Mouse (Mus musculus): ENCODE data around the gene Neurod2. TPM values are rescaled to one million over a fixed set of nuclear protein-coding genes. Genes with fewer than 3 reads are reported as not detected.

Gene Neurod2
- polyA plus RNA-seq, 1 experiment from 2014 or later = not detected

DNA sequence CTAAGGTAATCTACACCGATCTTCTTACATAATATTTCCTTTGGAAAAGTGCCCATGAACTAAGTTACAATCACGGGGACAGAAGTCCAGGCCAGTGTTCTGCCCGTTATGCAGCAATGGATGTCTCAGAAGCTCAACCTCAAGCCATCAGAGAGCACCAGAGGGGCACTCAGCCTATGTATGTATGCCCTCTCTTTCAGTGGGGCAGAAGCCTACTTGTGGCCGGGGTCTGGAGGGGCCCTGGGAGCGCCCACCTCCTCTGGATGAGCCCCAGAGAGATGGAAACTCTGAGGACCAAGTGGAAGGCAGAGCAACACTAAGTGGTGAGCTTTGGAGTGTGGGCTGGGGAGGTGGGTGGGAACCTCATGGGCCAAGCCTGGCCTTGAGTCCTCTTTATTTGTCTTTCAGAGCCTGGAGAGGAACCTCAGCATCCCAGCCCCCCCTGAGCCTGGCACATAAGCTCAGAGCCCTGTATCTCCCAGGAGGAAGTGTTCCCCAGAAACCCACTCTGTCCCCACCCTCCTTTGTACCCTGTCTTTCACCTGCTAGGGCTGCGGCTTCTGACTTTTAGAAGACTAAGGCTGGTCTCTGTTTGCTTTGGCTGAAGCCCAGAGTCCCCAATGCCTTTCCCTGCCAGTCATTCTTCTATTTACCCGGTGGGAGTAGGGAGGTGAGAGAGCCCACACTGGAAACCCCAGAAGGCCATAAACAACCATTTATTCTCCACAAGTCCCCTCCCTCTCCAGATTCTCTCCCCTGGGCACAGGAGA is 27.4 kb upstream of the Neurod2 start:
- Histone ChIP-seq H3K4me3 (ENCODE audit: low read length) (no peak overlapping the region), H3K4me2 (replicated peaks; ENCODE audit: low read depth, low read length) (peak overlapping the region; percentile 69), H3K9ac (ENCODE audit: low read depth, low read length) (no peak overlapping the region), H3K27ac (ENCODE audit: low read depth, low read length) (peak overlapping the region; percentile 88; the same call in 1 of the 2 replicates), H3K9me3 (ENCODE audit: control insufficient read depth, low read length) (no peaks in the 10 kb centered on the region), H3K36me3 (ENCODE audit: control insufficient read depth, insufficient read depth, low read length) (no peaks in the 10 kb centered on the region), H3K4me1 (ENCODE audit: control insufficient read depth, insufficient read depth, low read length) (peaks cover 25% of the 10 kb centered on the region), H3K27me3 (ENCODE audit: control insufficient read depth, insufficient read depth, low read length) (peaks cover 10% of the 10 kb centered on the region)
- WGBS = 59% methylated on average over 7 of the region's 7 CpGs
- ATAC-seq (ENCODE audit: low FRiP score, low TSS enrichment) = no peak

- Histone ChIP-seq H3K9me3 (ENCODE audit: control insufficient read depth, low read length) (no peaks in the 10 kb centered on the region), H3K9ac (ENCODE audit: low read depth, low read length) (no peak overlapping the region), H3K36me3 (ENCODE audit: control insufficient read depth, insufficient read depth, low read length) (no peaks in the 10 kb centered on the region), H3K27me3 (ENCODE audit: control insufficient read depth, insufficient read depth, low read length) (peaks cover 20% of the 10 kb centered on the region), H3K4me3 (ENCODE audit: low read length) (no peak overlapping the region), H3K27ac (ENCODE audit: low read depth, low read length) (no peak overlapping the region), H3K4me2 (replicated peaks; ENCODE audit: low read depth, low read length) (no peak overlapping the region), H3K4me1 (ENCODE audit: control insufficient read depth, insufficient read depth, low read length) (peaks cover 19% of the 10 kb centered on the region)
- no peak for ATAC-seq (ENCODE audit: low FRiP score, low TSS enrichment)
- 5% methylated on average over 6 of the region's 6 CpGs for WGBS
Measured at GRCm38 (mm10) chr11:98355732-98356299, 26.4 kb upstream of the Neurod2 start.

DNA sequence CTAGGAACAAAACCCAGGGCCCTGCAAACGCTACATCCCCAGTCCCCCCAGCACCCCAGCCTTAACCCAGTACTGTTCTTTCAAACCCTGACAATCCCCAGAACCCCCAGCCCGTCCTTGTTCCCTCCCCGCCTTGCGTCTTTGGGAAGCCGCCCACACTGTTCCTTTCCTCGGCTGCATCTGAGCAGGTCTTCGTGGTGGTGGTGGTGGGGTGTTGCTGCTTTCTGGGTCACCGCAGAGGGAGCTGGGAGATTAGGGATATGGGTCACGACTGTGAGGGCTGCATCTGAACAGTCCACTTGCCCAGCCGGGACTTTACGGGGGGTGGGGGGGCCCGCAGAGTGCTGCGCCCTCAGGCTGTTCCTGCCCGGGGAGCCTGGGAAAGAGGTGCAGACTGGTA is 25.0 kb upstream of the Neurod2 start:
- H3K27me3 ChIP-seq (ENCODE audit: control insufficient read depth, insufficient read depth, low read length) = peaks cover 33% of the 10 kb centered on the region
- no peak overlapping the region for H3K4me3 ChIP-seq (ENCODE audit: low read length)
- no peaks in the 10 kb centered on the region for H3K36me3 ChIP-seq (ENCODE audit: control insufficient read depth, insufficient read depth, low read length)
- ATAC-seq (ENCODE audit: low FRiP score, low TSS enrichment) = no peak
- H3K27ac ChIP-seq (ENCODE audit: low read depth, low read length) = no peak overlapping the region
- 64% methylated on average over 14 of the region's 14 CpGs for WGBS
- peaks cover 15% of the 10 kb centered on the region for H3K4me1 ChIP-seq (ENCODE audit: control insufficient read depth, insufficient read depth, low read length)
- no peak overlapping the region for H3K4me2 ChIP-seq (replicated peaks; ENCODE audit: low read depth, low read length)
- no peaks in the 10 kb centered on the region for H3K9me3 ChIP-seq (ENCODE audit: control insufficient read depth, low read length)
- H3K9ac ChIP-seq (ENCODE audit: low read depth, low read length) = no peak overlapping the region

DNA sequence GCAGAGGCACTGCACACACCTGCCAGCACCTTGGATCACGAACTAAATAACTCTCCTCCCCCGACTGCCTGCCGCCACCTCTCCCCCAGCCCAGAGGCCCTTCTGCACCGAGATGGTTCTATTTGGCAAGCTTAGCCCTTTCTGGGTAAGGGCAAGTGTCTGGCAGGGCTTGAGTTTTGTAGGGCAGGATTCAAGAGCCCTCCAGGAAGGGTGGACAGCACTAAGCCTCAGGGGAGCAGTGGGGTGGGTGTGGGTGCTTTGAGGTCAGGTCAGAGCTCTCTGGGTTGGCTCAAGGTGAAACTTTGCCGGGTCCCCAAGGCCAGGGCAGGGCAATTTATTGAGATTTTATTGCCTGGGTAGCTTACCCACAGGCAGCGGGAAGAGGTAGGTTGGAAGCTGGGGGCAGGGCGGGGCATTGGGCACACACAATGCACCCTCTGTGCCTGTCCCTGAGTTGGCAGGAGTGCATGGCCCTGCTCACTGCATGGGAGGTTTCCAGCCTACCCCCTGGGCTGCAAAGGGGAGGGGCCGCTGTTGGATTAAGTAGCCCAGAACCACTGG is 24.3 kb upstream of the Neurod2 start:
- Histone ChIP-seq H3K4me3 (ENCODE audit: low read length) (no peak overlapping the region), H3K9ac (ENCODE audit: low read depth, low read length) (no peak overlapping the region), H3K4me2 (replicated peaks; ENCODE audit: low read depth, low read length) (no peak overlapping the region), H3K27me3 (ENCODE audit: control insufficient read depth, insufficient read depth, low read length) (peaks cover 41% of the 10 kb centered on the region), H3K9me3 (ENCODE audit: control insufficient read depth, low read length) (no peaks in the 10 kb centered on the region), H3K27ac (ENCODE audit: low read depth, low read length) (no peak overlapping the region), H3K4me1 (ENCODE audit: control insufficient read depth, insufficient read depth, low read length) (peaks cover 9% of the 10 kb centered on the region), H3K36me3 (ENCODE audit: control insufficient read depth, insufficient read depth, low read length) (no peaks in the 10 kb centered on the region)
- no peak for ATAC-seq (ENCODE audit: low FRiP score, low TSS enrichment)
- 33% methylated on average over 8 of the region's 8 CpGs for WGBS

- Histone ChIP-seq H3K4me1 (ENCODE audit: control insufficient read depth, insufficient read depth, low read length) (peaks cover 12% of the 10 kb centered on the region), H3K27ac (ENCODE audit: low read depth, low read length) (no peak overlapping the region), H3K9ac (ENCODE audit: low read depth, low read length) (no peak overlapping the region), H3K4me2 (replicated peaks; ENCODE audit: low read depth, low read length) (no peak overlapping the region), H3K27me3 (ENCODE audit: control insufficient read depth, insufficient read depth, low read length) (peaks cover 53% of the 10 kb centered on the region), H3K36me3 (ENCODE audit: control insufficient read depth, insufficient read depth, low read length) (no peaks in the 10 kb centered on the region), H3K4me3 (ENCODE audit: low read length) (no peak overlapping the region), H3K9me3 (ENCODE audit: control insufficient read depth, low read length) (no peaks in the 10 kb centered on the region)
- 74% methylated on average over 18 of the region's 18 CpGs for WGBS
- ATAC-seq (ENCODE audit: low FRiP score, low TSS enrichment) = no peak
Measured at GRCm38 (mm10) chr11:98352272-98352990, 23.0 kb upstream of the Neurod2 start.

DNA sequence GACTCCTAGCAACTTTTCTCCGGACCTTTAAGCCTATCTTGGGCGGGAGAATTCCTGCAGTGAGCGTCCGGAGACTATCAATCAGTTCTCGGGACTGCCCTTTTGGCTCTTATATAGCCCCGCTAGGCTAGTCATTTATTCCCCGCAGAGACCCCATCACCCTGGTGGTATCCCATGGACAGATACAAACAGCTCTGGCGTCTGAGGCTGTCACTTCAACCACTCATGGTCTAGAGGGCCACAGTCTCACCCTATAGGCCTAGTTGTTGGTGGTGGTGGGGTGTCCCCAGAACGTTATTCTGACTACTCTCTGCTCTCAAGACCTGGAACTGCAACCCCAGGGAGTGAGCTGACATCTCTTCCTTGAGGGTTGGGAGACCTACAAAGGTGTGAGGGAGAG is 19.9 kb upstream of the Neurod2 start:
- peaks cover 5% of the 10 kb centered on the region; the same call in 1 of the 2 replicates for H3K4me1 ChIP-seq (ENCODE audit: control insufficient read depth, insufficient read depth, low read length)
- 4% methylated on average over 9 of the region's 9 CpGs for WGBS
- no peaks in the 10 kb centered on the region for H3K36me3 ChIP-seq (ENCODE audit: control insufficient read depth, insufficient read depth, low read length)
- ATAC-seq (ENCODE audit: low FRiP score, low TSS enrichment) = no peak
- H3K9ac ChIP-seq (ENCODE audit: low read depth, low read length) = no peak overlapping the region
- peak overlapping the region; percentile 60; the same call in 1 of the 2 replicates for H3K4me2 ChIP-seq (replicated peaks; ENCODE audit: low read depth, low read length)
- H3K27ac ChIP-seq (ENCODE audit: low read depth, low read length) = no peak overlapping the region
- H3K27me3 ChIP-seq (ENCODE audit: control insufficient read depth, insufficient read depth, low read length) = peaks cover 77% of the 10 kb centered on the region
- no peaks in the 10 kb centered on the region for H3K9me3 ChIP-seq (ENCODE audit: control insufficient read depth, low read length)
- peak overlapping the region; percentile 38; the same call in 1 of the 2 replicates for H3K4me3 ChIP-seq (ENCODE audit: low read length)

- Histone ChIP-seq H3K9ac (ENCODE audit: low read depth, low read length) (peak within 1 kb of the TSS; percentile 5; the same call in 1 of the 2 replicates), H3K4me3 (ENCODE audit: low read length) (peak within 1 kb of the TSS; percentile 38), H3K36me3 (ENCODE audit: control insufficient read depth, insufficient read depth, low read length) (no peaks in the 10 kb centered on the region), H3K27me3 (ENCODE audit: control insufficient read depth, insufficient read depth, low read length) (peaks cover 71% of the 10 kb centered on the region), H3K27ac (ENCODE audit: low read depth, low read length) (no peak within 1 kb of the TSS), H3K9me3 (ENCODE audit: control insufficient read depth, low read length) (no peaks in the 10 kb centered on the region), H3K4me1 (ENCODE audit: control insufficient read depth, insufficient read depth, low read length) (peaks cover 5% of the 10 kb centered on the region; the same call in 1 of the 2 replicates), H3K4me2 (replicated peaks; ENCODE audit: low read depth, low read length) (peak within 1 kb of the TSS; percentile 60)
- under 1% methylated on average over 55 of the region's 55 CpGs for WGBS
- ATAC-seq (ENCODE audit: low FRiP score, low TSS enrichment) = peak; percentile 68
Measured at GRCm38 (mm10) chr11:98348083-98348961, 18.9 kb upstream of the Neurod2 start, which contains the start of gene Ppp1r1b. Gene Ppp1r1b, plus strand, starts transcription at chr11:98348404.
